Mouse (Mus musculus): ENCODE results near the gene Cfi.
A peak's percentile ranks its signal among the peaks of the same experiment; 100 is the strongest.

Gene Cfi

GRCm38 (mm10) chr3:129835388-129835934 is at the start of gene Cfi:
TSS of gene Cfi (plus strand) at chr3:129835884.
- DNase-seq (ENCODE audit: low spot score in 2 of 2): no peak

DNA sequence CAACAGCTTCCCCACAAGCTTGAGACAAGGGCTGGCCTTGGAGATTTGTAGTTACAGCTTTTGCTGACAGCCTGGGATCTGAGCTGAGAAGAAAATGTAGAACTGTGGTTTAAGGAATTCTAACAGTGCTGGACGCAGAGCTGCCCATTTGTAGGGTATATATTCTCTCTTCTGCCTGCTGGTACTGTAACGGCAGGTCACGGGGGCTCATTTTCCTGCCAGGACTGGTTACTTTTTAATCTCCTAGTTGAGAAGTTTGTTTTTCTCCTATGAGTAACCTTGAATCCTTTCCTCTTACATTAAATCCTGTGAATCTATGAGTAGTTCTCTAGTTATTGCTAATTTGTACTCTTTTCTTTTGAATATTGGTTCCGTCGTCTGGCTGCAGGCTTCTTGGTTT is 41.9 kb upstream of the Cfi start:
- DNase-seq (ENCODE audit: low spot score in 2 of 2): no peak

DNA sequence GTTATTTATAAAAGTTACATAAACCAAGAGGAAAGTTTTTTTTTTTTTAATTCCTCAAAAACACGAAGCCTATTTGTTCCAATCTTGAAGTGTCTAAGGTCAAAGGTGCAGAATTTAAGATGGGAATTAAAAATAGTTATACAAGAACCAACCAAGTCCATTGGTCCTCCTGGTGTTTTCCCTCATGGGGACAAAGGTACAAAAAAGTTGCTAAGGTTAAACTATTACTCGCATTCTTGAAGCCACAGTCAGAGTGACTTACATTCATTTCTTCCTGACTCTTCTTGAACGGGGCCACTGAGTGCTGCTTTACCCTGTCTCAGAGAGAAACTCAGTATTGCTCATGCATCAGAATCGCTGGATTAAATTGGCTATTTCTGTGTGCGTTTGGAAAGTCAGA is 38.3 kb upstream of the Cfi start:
- no peak for DNase-seq (ENCODE audit: low spot score in 2 of 2)

- no peak for DNase-seq (ENCODE audit: low spot score in 2 of 2)
Observed at GRCm38 (mm10) chr3:129798551-129798950, 37.1 kb upstream of the Cfi start.

DNA sequence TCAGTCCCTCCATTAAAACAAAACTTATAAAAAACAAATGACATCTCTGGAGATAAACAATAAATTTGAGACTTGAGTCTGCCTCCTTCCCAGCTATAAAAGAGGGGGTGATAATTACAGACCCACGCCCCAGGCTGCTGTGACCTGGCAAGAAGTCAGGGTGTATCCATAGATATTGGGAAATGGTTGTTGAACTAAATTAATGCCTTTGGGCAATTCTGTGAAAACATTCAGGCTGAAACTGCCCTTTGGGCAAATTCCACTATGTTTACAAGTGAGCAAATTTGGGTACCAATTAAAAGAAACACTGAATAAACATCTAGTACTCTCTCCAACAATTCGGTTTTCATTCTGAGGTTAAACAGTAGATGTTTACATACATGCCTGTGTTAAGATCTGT is 36.7 kb upstream of the Cfi start:
- DNase-seq (ENCODE audit: low spot score in 2 of 2): no peak

GRCm38 (mm10) chr3:129803765-129804164 is 31.9 kb upstream of the Cfi start, which contains the start of gene Lrit3:
TSS of gene Lrit3 (minus strand) at chr3:129804030.
- no peak for DNase-seq (ENCODE audit: low spot score in 2 of 2)

- DNase-seq (ENCODE audit: low spot score in 2 of 2): no peak
Observed at GRCm38 (mm10) chr3:129820847-129821246, 14.8 kb upstream of the Cfi start.

DNA sequence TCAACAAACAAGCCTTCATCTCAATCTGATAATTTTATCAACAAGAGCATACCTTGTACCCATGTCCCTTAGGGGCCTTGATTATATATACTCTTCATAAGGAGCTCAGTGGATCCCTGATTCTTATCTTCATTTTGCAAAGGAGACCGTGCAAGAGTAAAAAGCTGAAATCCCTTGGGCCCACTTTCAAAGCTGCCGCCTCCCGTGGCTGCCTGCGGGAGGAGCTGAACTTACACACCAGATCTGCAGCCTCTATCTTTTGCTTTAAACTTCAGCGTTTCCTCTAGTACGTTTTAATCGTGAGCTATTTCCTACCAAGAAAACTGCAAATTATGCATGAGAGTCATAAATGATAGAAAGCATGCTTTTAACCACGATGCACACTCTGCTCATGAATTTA is 13.9 kb upstream of the Cfi start:
- no peak for DNase-seq (ENCODE audit: low spot score in 2 of 2)

GRCm38 (mm10) chr3:129822206-129822775 is 13.4 kb upstream of the Cfi start, which contains the start of gene Rrh:
TSS of gene Rrh (minus strand) at chr3:129822587.
- no peak for DNase-seq (ENCODE audit: low spot score in 2 of 2)

DNA sequence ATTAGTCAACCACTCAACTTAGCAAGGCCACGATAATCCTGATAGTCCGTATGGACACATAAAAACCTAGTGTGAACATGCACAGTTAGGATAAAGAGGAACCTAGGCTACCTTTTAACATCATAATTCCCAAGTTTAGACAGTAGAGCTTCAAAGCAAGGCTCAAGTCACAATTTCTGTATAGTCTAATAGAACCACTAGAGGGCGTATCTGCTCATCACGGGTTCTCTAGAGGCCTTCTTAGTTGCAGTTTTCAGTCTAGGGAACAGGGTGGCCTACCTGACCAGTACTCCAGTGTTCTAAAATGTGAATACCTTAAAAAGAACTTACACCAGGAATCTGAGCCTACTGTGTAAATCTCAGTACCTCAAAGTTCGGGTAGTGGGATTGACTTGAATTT is 12.4 kb upstream of the Cfi start:
- no peak for DNase-seq (ENCODE audit: low spot score in 2 of 2)

GRCm38 (mm10) chr3:129824146-129824545 is 11.5 kb upstream of the Cfi start:
- no peak for DNase-seq (ENCODE audit: low spot score in 2 of 2)

GRCm38 (mm10) chr3:129824891-129825290 is 10.8 kb upstream of the Cfi start:
- DNase-seq (ENCODE audit: low spot score in 2 of 2): no peak

DNA sequence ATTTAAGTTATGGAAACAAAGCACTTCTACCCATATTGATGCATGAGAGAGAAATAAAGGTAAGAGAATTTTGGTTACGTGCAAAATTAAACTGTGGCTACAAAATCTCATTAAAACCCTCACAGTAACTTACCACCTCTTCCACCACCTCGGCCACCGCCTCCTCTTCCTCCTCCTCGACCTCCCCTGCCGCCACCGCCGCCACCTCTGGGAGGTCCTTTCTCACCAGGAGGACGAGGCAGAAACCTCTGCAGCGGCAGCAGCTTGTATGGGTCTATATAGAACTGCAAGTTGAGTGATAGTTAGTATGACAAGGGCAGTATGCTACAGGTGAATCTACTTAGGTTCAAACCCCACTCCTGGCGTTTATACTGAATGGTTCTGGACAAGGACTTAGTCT is 9.0 kb upstream of the Cfi start:
- DNase-seq (ENCODE audit: low spot score in 2 of 2): no peak

GRCm38 (mm10) chr3:129827691-129828090 is 8.0 kb upstream of the Cfi start:
- DNase-seq (ENCODE audit: low spot score in 2 of 2): no peak

DNA sequence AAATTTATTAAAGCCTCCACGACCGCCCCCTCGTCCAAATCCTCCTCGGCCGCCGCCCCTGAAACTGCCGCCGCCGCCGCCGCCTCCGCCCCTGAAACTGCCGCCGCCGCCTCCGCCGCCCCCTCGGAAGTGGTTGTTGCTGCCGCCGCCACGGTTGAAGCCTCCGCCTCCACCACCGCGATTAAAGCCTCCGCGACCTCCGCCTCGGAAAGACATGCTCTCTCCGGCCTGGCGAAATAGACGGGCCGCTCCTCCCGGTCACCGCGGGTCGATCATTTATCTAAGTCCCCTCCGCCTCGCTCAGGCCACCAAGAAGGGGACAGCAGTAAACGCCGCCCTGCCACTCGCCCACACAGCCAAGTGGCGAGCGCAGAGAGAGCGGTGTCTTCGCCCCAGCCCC is 5.1 kb upstream of the Cfi start:
- DNase-seq (ENCODE audit: low spot score in 2 of 2): peak in 1 of 2 experiments; percentile 63

DNA sequence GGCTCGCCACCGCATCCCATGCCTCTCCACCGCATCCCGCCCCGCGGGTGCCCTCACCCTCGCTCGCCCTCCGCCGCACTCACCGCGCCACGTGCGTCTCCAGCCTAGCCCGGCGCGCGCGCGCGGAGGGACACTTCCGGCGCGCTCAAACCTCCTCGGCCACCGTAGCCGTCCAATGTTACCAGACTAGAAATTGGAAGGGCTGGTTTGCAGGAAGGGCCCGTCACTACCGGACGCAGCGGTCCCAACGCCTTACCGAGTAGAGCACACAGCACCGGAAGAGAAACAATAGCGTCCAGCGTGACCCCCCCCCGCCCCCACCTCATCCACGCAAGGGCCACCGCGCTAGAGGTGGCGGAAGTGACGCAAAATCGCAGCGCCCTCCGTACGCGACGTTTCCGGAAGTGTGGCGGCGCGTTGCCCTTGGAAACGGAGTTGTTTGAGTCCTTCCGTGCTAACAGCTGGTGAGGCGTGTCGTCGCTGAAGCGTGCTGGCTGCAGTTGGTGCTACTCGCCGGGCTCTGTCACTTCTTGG is 4.6 kb upstream of the Cfi start, which contains the start of gene Gar1:
TSS of gene Gar1 (minus strand) at position 362 of the 534 bp plus-strand sequence.
- peak; percentile 82 to 95 for DNase-seq (ENCODE audit: low spot score in 2 of 2)

DNA sequence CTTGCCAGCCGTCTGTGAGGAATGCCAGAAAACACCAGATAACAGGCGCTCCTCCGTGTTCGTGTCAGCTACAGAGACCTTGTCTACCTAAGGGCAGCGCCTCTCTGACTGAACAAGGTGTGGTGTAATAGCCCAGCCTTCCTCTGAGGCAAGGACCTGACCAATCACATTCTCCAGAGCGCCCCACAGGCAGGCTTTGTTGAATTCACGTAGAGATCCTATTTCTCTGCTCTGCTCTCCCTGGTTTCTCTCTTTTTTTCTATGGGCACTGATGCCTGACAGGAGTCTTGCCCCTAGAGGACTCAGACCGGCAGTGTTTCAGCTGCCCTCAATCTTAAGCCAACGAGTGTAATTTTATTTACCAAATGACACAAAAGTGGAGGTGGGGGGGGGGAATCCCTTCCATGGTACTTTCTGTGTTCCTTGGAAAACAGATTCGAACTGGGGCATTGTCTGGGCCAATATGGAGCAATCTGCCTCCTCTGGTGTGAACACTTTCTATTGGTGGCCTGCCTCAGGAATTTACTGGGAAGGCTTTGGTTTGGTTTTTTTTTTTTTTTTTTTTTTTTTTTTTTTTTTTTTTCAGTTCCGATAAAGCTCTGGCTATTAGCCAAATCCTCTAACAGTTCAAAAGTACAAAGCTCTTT is 490 bp downstream of the Cfi start:
- DNase-seq (ENCODE audit: low spot score in 2 of 2): no peak

DNA sequence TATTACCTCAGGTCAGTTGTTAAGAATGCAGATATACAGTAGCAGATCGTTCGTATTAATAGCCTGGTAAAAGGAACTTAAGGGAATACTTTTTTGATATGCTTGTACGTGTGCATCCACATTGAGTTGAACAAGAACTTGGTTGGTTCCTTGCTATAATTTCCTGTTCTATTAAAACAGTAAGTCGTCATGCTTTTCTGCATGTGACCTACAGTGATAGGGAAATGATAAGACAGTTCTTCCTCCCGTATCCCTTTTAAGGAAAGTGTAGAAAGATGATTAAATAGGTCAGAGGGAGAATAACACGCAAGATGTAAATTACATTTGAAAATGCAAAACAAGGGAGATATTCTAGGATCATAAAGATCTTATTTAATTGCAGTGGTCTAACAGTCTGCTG is 1.3 kb downstream of the Cfi start:
- no peak for DNase-seq (ENCODE audit: low spot score in 2 of 2)

- no peak for DNase-seq (ENCODE audit: low spot score in 2 of 2)
Observed at GRCm38 (mm10) chr3:129838017-129838416, 2.3 kb downstream of the Cfi start.

DNA sequence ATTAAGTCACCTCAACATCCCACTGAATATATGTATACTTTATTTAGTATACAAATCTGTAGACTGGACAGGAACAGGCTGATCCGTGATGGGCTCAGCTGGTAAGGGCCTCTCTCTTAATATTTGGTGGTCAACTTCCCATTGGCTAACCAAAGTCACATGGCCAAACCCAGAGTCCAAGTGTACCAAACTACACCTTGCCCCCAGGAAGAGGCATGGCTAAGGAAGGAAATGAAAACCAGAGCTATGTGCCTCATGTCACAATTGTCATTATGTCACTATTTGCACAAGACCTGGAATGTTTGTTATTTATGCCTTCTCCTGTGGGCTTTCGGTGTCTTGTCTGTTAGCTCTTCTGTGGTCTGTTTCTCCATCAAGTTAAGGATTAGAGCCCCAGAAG is 10.2 kb downstream of the Cfi start:
- DNase-seq (ENCODE audit: low spot score in 2 of 2): no peak

GRCm38 (mm10) chr3:129846846-129847245 is 11.2 kb downstream of the Cfi start:
- DNase-seq (ENCODE audit: low spot score in 2 of 2): no peak

GRCm38 (mm10) chr3:129862592-129862991 is 26.9 kb downstream of the Cfi start:
- no peak for DNase-seq (ENCODE audit: low spot score in 2 of 2)

GRCm38 (mm10) chr3:129863698-129864097 is 28.0 kb downstream of the Cfi start:
- peak in 1 of 2 experiments; percentile 67 for DNase-seq (ENCODE audit: low spot score in 2 of 2)
